Mouse (Mus musculus): ENCODE results near the gene Dab2ip.

- no peak for TF ChIP-seq CHD2 (IDR thresholded peaks at IDR 0.05; ENCODE audit: low read length)
- TF ChIP-seq ZC3H11A (IDR thresholded peaks at IDR 0.05; ENCODE audit: low read depth, low read length), result no peak
- no peak for TF ChIP-seq CTCF (conservative IDR thresholded peaks at IDR 0.05 in 1 of 2, IDR thresholded peaks at IDR 0.05 in 1 of 2; ENCODE audit: low read depth in 2 of 2, low read length in 2 of 2)
- TF ChIP-seq RCOR1 (conservative IDR thresholded peaks at IDR 0.05; ENCODE audit: low read depth, low read length), result no peak
Measured at GRCm38 (mm10) chr2:35751781-35752505, 193.9 kb downstream of the Dab2ip start.
